Mouse (Mus musculus): ENCODE measurements around the gene Cib2. TPM values are rescaled to one million over a fixed set of nuclear protein-coding genes. Genes with fewer than 3 reads are reported as not detected.

The Cib2 gene
- total RNA-seq, 4 experiments from 2014 or later, result 1.2 to 2.3 (median 1.7) TPM

DNA sequence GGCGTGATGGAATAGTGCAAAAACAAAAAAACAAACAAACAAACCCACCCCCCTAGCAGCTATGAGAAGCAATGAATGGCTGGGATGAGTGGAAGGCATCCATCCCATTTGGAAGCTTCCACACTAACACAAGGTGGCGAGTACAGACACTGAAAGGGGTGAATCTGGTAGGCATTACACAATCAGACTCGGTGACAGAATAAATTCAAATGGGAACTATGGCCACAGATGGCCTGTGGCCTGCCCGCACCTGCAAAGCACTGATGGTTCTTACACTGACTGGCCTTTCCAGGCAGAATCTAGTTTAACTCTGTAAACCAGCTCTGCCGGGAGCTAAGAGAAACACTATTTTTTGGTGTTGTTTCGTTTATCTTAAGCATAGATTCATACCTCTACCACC is 60.7 kb downstream of the Cib2 start:
- DNase-seq (ENCODE audit: low spot score), result no peak

Other genes starting within 250 kb of the Cib2 start
- gene Dmxl2, start 58.6 kb downstream of the Cib2 start, total RNA-seq (2022), result 10 to 100 TPM; 21.8 to 30.1 (median 27.1) TPM
- not detected for gene Sh2d7, start 21.2 kb downstream of the Cib2 start, total RNA-seq (2022)
- gene Idh3a, start 26.1 kb upstream of the Cib2 start, total RNA-seq (2022), result 100 to 1,000 TPM; 519 to 556 (median 547) TPM
- under 1 TPM; 0.17 to 0.41 (median 0.22) TPM for gene Acsbg1, start 101.7 kb upstream of the Cib2 start, total RNA-seq (2022)
- gene Dnaja4, start 138.7 kb upstream of the Cib2 start, total RNA-seq (2022), result 10 to 100 TPM; 84.6 to 97.9 (median 92.4) TPM
- 10 to 100 TPM; 27.3 to 32.4 (median 29.6) TPM for gene Wdr61, start 174.3 kb upstream of the Cib2 start, total RNA-seq (2022)
- not detected for gene Crabp1, start 204.5 kb upstream of the Cib2 start, total RNA-seq (2022)

Measured in heart, adult 8-10 months (tissue).